ENCODE assay signal across 16 mouse cellular contexts in genomic region chr14:27268137-27268536, GRCm38 (mm10).
A peak's percentile ranks its signal among the peaks of the same experiment; 100 is the strongest.
DNase-seq lines count a peak whose midpoint lies in the region; ATAC-seq and TF ChIP-seq lines count a peak whose summit lies in the region.
"Had no signal": no experiment of that assay in that cellular context is flagged by ENCODE, and none has a peak within 500 bp of the region (broad histone marks: within the 10 kb centered on the region; RNA-seq: fewer than 3 reads in every experiment).

No protein-coding gene starts in this region.

- intact Hi-C loops in left cerebral cortex, adult 2 months (cut with DNase I) = loop anchor here (2.0 to 10.0 kb wide), 2 partner anchors 39 to 157 kb away; partner anchors contain the start of gene Fam208a
- intact Hi-C loops in left cerebral cortex, postnatal 14 days (cut with DNase I) = loop anchor here (5.0 kb wide), 2 partner anchors 41 to 69 kb away; no protein-coding TSS in a partner anchor

- no peak for ATAC-seq in cerebellum, adult (ENCODE audit: insufficient number of reproducible peaks, low FRiP score, low TSS enrichment)
- ATAC-seq: intestine, embryonic 15.5 days; lung, postnatal 0 days; midbrain, embryonic 15.5 days had no signal

- peak; percentile 42 for DNase-seq in cerebellum, adult 11-12 months
- DNase-seq in left cerebral cortex, adult 2 months (ENCODE audit: extremely low spot score in 1 of 2, low spot score in 2 of 2) = no peak
- no peak for DNase-seq in left cerebral cortex, postnatal 14 days (ENCODE audit: low spot score in 2 of 2)
- DNase-seq in T-cell, adult 2 months (ENCODE audit: low spot score) = peak; percentile 12
- DNase-seq in retina, embryonic 14.5 days (ENCODE audit: low spot score) = peak; percentile 16
- no peak for DNase-seq in kidney, adult 8-10 months
- DNase-seq in lung, adult 18-20 months = no peak
- DNase-seq: adrenal gland, adult 2 months had no signal

- no peak overlapping the region for H3K4me3 ChIP-seq in left cerebral cortex, adult 2 months
- H3K4me3 ChIP-seq: forebrain, embryonic 12.5 days; hindbrain, embryonic 12.5 days; intestine, embryonic 15.5 days; limb, embryonic 13.5 days; midbrain, embryonic 15.5 days had no signal

- no peak for TF ChIP-seq CTCF in left cerebral cortex, adult 2 months (IDR thresholded peaks at IDR 0.05)

- peak overlapping the region; percentile 80 for H3K27ac ChIP-seq in left cerebral cortex, adult 2 months
- H3K27ac ChIP-seq: forebrain, embryonic 12.5 days; hindbrain, embryonic 12.5 days; intestine, embryonic 15.5 days; limb, embryonic 13.5 days; liver, embryonic 14.5 days; midbrain, embryonic 15.5 days had no signal

Comparison
In these comparisons a context has a peak if more than half of its experiments do, and no peak if none do; other contexts are left out.
1. DNase-seq: peak in cerebellum, adult 11-12 months (single experiment), T-cell, adult 2 months (single experiment) and retina, embryonic 14.5 days (single experiment); none in left cerebral cortex, adult 2 months (0 of 2), left cerebral cortex, postnatal 14 days (0 of 2), kidney, adult 8-10 months (0 of 2) and lung, adult 18-20 months (0 of 2).